Mouse (Mus musculus) E14TG2a.4 (cell line): ENCODE results near the gene Fscn3.

Experiments
- CTCF ChIP-seq: conservative IDR thresholded peaks from 2 replicates; pipeline ENCODE4 v1.5.1; 2014; ENCODE audit warnings: low read length
- NANOG ChIP-seq: IDR thresholded peaks from 2 replicates; pipeline ENCODE4 v1.6.1; 2014; ENCODE audit warnings: borderline replicate concordance, low read length, mixed read lengths
- POU5F1 ChIP-seq: IDR thresholded peaks from 2 replicates; pipeline ENCODE4 v1.6.1; 2014; ENCODE audit warnings: low read length, borderline replicate concordance

GRCm38 (mm10) chr6:28480752-28481492 lies 53.3 kb downstream of the Fscn3 start:
- TF ChIP-seq CTCF (no peak), NANOG (no peak), POU5F1 (no peak)
